Mouse (Mus musculus) frontal cortex, postnatal 14 days (tissue): ENCODE data around the gene Ciapin1.
"Not testable (repeated sequence)": the region's sequence is repeated elsewhere in the genome, so short reads cannot be mapped to it uniquely, and the experiment has no call there.

ENCODE experiments used
- DNase-seq, 2 experiments: peaks; one replicate each; pipeline ENCODE4 v3.0.0; 2022; ENCODE audit warnings: low spot score in 2 of 2

Ciapin1 gene

DNA sequence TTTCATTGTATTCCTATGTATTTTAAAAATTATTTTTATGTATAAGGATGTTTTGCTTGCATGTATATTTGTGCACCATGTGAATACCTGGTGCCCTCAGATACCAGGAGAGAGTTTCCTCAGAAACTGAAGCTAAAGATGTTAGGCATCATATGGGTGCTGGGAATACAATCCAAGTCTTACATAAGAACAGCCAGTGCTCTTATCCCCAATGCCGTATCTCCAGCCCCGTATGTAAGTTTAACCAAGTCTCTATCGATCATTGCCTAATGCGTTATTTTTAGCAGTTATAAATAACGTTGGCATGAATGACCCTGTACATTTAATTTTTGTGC, 18.8 kb upstream of the Ciapin1 start:
- no peak for DNase-seq

DNA sequence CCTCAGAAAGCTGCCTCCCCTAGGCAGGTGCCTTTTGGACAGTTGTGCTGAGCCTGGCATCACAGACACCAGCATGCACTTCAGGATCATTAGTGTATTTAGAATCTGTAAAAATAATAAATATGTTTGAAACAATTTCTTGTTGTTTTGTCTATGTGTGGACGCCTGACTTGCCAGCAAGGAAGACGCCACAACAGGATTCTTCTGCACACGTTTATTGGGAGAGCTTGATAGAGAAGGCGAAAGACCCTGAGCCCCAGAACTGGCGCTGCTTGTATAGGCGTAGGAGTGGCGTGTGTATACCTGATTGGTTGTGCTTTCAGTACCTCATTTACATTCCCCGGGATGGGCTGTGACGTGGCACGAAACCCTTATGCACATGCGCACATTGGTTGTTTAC, 16.6 kb upstream of the Ciapin1 start:
- not testable (repeated sequence) for DNase-seq

DNA sequence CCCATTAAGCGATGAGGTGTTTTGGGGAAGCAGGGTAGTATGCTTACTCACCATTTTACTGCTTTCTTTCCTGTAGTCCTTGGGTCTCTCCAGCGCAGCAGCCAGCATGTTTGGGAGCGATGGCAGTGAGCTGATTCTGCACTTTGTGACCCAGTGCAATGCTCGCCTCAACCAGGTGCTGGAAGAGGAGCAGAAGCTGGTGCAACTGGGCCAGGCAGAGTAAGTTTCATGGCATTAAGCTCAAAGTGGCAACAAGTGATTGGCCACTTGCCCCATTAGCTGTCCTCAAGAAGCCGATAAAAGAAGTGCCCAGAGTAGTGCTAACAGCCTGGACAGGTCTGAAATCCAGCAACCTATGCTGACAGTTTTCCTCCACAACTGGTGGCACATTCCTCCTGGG, 11.9 kb upstream of the Ciapin1 start:
- no peak for DNase-seq

DNA sequence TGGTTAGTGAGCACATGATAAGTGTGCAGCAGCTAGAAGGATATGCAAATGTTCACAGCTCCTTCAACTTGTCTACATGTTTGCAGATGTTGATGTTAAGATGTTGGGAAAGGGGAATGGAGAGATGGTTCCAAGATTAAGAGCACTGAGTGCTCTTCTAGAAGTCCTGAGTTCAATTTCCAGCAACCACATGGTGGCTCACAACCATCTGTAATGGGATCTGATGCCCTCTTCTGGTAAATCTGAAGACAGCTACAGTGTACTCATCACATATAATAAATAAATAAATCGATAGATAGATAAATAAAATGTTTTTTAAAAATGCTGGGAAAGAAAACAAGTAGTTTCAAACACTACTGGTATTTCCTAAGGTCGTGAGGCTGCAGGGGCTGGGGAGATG, 3.0 kb upstream of the Ciapin1 start:
- no peak for DNase-seq

DNA sequence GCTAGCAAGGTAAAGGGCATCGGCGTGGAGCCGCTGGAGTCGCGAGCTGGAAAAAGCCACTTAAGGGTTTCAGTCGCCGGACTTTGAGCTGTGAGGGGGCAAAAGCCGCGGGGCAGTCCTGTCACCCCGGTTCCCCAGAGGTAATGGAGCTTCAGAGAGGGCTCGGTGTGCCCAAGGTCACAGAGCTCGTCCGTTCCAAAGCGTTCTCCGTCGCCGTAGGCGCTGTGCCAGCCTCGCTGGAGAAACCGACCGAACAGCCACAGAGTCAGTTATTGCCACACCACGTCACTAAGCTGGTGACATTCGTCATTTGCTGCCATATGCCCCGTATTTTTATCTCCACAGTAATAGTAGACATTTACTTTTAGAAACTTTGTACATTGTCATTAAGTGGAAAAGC, 442 bp upstream of the Ciapin1 start:
- DNase-seq, result peak in 1 of 2 experiments; percentile 70

DNA sequence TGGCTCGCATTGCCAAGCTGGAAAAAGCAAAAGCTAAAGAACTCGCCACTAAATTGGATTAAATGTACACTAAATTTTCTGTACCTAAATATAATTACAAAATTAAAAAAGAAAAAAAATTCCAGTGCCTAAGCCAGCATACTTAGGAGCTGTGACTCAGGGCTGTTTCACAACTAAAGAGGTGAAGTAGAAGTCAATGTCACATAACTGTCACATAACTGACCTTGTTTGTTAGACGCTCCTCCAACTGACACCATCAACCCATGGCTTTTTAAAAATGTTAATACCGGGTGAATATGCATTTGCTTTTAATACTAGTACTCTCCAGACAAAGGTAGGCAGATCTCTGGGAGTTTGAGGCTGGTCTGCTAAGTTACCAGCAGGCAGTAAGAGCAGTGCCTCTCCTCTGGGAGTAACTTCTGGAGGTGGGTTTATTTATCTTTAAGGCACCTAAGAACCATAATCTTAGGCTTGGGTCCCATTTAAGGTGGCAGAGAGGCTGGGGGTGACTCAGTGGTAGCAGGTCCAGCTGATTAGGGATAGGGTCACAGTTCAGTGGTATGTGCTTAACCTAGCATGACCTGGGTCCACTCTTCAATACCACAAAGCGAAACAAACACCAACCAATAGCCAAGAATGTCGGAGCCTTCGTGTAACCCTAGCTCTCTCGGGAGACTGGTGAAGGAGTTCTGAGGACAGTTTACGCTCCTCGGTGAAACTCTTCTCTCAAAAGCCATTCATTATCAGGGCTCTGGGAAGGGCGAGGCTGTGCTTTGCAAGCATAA, 1.5 kb downstream of the Ciapin1 start:
- DNase-seq, result no peak

DNA sequence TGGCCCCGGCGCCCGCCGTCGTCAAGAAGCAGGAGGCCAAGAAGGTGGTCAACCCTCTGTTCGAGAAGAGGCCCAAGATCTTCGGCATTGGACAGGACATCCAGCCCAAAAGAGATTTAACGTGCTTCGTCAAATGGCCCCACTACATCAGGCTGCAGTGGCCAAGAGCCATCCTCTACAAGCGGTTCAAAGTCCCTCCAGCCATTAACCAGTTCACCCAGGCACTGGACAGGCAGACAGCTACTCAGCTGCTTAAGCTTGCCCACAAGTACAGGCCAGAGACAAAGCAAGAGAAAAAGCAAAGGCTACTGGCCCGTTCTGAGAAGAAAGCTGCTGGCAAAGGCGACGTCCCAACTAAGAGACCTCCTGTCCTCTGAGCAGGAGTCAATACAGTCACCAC, 2.4 kb downstream of the Ciapin1 start:
- DNase-seq, result not testable (repeated sequence)

DNA sequence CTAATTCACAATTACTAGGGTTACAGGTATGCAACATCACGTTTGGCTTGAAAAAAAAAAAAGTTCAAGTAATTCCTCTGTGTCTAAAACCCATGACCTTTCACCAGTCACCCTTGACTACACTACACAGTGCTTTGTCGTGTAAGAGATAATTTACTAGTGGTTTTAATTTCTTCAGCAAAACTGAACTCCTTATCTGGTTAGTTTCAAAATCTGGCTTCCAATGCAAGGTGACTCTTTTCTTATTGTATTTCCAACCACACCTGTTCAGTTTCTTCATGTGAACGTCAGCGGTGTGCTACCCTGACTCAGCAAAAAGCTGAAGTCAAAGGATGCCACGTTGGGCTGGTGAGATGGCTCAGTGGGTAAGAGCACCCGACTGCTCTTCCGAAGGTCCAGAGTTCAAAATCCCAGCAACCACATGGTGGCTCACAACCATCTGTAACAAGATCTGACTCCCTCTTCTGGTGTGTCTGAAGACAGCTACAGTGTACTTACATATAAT, 4.2 kb downstream of the Ciapin1 start:
- not testable (repeated sequence) for DNase-seq

DNA sequence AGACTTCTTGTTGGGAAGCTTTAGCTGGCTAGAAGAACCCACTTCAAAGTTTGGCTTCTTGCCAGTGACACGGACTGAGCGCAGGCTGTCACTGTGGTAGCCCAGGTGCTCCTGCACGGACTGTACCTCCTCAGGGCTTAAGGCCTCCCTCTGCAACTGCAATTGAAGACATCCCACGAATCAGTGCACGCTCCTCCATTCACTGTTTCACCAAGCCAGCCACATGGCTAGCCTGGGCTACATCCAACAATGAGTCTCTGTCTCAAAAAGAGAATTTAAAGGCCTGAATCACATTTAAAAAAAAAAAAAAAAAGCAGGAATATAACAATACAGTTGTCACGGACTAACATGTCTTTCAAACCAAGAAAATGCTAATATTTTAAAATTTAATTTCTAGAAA, 9.9 kb downstream of the Ciapin1 start:
- no peak for DNase-seq

DNA sequence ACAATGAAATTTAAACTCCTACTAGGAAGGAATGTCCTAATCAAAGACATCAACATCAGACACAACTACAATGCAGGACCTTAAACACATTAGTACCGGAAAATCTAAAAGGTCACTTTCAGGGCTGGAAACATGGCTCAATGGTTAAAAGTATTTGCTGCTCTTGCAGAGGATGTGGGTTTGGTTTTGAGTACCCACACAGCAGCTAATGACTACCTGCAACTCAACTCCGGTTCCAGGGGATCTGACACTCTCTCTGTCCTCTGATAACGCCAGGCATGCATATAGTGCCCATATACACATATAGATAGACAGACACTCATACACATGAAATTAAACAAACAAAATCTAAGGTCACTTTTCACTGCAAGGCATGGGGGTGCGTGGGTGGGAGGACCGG, 11.9 kb downstream of the Ciapin1 start:
- no peak for DNase-seq

DNA sequence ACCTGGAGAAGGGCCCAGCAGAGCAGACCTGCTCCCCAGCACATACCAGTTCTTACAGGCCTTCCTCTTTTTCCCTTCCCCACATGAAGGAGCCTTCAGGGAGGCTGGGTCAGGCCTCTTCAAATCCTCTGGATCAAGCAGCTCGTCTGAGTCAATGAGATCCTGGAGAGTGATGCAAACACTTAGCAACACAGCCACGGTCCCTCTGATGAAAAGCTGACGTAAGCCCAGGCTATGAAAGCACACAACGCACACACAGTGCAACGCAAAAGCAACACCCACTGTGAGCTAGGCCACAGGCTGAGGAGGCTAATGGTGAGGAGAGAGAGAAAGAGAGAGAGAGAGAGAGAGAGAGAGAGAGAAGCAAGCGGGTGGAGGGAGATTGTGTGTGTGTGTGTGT, 13.0 kb downstream of the Ciapin1 start:
- DNase-seq, result no peak

DNA sequence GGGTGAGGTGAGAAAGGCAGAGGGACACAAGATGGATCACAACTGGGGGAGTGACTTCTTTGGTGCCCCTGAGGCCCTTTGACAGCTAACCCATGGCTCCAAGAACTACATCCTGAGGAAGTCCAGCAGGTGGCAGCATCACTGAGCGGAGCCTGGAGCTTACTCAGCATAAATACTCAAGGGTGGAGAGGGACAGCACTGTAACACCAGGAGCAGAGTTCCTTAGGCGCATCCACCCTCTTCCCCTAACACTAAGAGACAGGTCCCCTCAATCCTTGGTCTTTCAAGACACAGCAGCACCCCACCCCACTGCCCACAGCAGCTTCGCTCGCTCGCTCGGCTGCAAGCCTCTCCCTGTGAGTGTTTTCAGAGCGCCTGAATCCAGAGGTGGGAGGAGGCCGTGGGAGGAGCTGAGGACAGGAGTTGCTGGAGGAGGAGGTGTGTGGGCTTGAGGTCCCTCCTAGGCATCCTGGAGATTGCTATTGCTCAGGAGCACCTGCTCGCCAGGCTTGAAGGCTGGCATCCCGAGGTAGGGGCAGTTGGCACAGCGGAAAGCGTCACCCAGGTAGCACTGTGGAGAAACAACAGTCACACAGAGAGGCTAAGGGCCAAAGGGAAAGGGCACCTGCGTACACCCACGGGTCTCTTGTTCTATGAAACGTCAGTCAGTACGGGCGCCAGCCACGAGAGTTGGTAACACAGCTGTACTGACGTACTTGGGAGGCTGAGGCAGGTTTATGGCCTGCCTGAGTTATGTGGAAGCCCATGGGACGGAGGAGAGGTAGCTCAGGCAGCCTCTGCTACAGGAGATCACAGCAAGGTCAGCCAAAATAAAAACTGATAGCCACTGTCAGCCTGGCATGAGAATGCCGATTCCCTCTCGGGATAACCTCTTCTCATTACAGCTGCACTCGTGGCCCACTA, 15.3 kb downstream of the Ciapin1 start:
- DNase-seq, result no peak

DNA sequence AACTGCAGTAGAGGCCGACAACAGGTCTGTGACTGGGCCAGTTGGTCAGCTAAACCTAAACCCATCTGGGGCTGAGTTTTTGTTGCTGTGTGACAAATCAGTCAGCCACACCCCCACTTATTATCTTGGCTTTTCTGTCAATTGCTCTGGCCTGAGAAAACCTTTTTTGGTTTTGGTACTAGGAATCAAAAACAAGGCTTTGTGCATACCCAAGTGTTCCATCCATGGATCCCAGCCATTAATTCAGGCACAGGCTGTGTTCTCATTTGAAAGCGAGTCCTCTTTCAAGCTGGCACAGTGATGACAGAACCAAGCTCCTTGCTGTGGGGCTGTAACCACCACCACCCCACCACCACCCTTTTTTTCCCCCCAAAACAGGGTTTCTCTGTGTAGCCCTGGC, 16.8 kb downstream of the Ciapin1 start:
- no peak for DNase-seq

DNA sequence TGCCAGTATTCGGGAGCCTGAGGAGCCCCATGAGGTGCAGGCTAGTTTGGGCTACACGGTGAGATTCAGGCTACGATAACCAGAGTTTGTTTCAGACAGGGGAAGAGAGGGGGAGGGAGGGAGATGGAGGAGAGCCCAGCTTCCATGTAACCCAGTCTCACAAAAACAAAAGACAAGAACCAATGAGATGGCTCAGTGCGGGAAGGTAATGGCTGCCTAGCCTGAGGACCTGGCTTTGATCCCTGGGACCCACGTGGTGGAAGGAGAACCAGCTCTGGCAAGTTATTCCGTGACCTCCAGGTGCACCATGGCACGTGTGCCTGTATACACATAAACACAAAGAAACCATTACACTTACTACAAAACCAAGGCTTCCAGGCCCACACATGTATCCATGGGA, 17.6 kb downstream of the Ciapin1 start:
- no peak for DNase-seq

DNA sequence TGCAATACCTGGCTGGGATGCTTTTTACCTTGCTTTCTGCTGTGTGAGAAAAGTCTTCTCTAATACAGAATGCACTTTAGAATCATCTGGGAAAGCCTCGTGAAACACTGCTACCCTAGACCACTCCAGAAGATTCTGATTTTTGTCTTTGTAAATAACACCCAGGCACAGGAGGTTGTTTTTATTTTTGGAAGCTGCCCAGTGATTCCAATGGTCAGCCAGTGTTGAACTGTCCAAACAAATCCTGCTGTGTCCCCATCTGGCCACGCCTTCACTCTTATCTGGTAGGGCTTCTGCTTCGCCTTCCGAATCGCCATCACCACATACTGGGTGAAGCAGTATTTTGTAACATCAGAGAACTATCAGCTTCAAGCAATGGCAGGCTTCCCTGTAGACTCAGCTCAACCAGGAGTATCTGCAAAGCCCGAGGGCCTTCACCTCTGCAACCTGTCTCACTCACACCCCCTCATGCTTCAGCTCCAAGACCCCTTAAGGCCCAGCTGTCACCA, 18.4 kb downstream of the Ciapin1 start:
- DNase-seq, result no peak

DNA sequence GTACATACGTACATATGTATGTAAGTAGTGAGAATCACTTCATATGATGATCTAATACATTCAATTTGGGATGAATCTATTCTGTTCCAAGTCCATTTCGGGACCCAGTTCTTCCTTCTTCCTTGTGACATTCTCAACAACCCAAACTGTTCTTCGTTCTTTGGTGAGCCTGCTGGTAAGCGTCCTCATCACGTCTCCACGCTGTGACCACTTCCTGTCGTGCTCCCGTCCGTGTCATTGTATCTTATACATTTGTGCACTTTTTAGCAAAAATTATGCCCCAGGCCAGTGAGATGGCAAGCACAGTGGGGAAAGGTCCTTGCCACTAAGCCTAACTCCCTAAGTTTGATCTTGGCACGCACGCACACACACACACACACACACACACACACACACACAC, 20.2 kb downstream of the Ciapin1 start:
- DNase-seq, result no peak

DNA sequence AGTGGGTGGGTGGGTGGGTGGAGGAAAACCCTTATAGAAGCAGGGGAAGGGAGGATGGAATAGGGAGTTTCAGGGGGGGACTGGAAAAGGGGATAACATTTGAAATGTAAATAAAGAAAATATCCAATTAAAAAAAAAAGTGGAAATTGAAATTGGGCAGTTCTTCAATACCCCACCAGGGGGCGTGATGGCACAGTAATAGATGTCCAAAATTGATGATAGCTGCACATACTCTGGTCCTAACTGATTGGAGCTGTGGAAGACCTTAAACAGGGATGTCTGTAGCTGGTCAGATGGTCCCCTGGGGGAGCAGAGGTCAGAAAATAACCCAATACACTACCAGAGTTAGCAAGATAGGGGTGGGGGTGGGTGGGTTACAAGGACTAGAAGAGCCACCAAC, 23.6 kb downstream of the Ciapin1 start:
- no peak for DNase-seq

DNA sequence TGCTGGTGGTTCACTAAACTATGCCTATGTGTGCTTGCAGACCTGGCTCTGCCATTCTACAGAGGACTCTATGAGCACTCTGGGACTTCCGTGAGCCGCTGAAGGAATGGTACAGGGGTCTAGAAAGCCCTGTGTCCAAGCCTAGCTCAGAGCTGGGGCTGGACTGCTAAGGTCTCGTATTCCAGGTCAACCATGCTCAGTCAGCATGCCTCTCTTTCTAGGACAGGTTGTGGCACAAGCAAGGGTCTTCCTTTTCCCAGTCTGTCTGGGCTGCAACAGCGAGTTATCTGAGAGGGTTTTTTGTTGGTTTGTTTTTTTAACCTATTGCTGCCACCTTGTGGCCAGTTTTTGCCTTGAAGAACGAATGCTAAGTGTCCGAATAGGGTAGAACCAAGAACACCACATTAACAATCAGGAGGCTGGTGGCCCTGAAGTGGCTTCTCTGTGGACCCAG, 25.5 kb downstream of the Ciapin1 start:
- peak; percentile 76 to 91 for DNase-seq

DNA sequence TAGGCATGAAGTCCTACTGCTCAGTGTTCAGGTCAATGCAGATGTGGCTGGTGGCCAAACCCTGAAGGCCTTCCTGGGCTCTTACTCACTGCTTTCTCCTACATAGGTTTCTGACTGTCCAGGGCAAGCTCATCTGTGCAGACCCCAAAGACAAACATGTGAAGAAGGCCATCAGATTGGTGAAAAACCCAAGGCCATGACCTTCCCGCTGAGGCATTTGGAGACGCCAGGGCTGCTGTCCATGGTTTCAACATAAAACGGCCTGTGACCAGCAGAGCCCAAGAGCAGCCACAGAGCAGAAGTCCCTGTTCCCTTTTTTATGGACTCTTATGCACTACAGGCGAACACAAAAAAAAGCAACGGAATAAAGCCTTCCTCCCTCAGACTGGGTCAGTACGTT, 26.5 kb downstream of the Ciapin1 start:
- DNase-seq, result no peak

DNA sequence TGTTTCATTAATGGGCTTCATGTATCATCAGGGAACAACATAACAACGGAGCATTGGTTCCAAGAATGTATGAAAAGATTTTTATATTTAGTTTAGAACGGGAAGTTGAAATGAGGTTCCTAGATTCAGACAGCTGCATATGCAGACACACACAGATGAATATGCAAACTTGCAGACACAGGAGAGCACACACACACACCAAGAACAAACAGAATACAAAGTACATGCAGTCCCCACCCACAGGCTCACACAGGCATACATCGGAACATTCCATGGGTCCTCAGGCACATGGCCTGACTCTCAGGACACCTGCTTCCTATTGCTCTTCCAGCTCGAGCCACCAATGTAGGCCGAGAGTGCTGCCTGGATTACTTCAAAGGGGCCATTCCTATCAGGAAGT, 27.3 kb downstream of the Ciapin1 start:
- DNase-seq, result no peak

DNA sequence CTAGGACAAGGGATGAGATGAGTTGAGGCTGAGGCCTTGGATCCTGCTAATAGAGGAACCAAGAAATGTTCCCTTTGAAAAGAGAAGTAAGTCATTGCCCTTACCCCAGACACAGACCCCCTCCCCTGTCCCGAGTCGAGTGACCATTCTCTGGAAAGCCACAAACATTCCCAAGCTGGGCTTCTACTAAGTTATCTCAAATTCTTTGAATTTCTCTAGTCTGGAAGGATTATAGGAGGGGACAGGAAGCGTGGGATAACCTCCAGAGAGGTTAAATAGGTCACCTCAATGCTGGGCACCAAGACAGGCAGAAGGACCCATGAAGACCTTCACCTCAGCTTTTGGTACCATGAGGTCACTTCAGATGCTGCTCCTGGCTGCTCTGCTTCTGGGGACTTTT, 28.0 kb downstream of the Ciapin1 start, which contains the start of gene Ccl17:
Gene Ccl17, plus strand, starts transcription at position 301 of the 400 bp plus-strand sequence.
- DNase-seq, result no peak

DNA sequence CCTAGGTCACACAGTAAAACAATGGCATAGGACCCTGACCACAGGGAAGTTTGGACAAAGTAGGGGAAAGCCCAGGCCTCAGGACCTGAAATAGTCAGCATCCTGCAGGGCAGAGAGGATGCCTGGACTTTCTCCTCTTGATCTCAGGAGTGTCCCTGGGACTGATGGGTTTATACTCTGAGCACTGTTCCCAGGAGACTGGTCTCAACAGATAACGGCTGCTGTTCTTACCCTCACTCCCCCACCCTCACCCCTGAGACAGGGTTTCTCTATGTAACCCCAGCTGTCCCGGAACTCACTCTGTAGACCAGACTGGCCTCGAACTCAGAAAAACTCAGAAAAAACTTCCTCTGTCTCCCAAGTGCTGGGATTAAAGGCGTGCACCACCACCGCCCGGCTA, 29.8 kb downstream of the Ciapin1 start:
- DNase-seq, result no peak

DNA sequence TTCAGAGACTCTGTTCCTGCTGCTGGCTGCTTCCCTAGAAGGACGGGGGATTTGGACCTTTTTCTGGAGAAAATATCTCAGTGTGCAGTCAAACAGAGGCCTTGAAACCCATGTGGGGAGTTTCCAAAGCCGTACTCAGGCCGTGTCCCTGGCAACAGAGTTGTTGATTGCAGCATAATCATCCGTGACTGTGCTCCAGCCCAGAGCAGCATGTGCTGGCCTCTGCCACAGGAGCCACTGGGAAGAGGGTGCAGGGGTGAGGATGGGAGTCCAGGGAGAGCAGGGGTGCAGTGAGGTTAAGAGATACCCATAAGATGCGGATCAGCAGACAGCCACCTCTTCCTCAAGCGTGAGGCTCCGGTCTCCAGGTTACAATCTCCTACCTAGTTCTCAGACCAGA, 30.7 kb downstream of the Ciapin1 start:
- DNase-seq, result no peak
